22 mouse cellular contexts compared by ENCODE assay signal in the genomic region with DNA sequence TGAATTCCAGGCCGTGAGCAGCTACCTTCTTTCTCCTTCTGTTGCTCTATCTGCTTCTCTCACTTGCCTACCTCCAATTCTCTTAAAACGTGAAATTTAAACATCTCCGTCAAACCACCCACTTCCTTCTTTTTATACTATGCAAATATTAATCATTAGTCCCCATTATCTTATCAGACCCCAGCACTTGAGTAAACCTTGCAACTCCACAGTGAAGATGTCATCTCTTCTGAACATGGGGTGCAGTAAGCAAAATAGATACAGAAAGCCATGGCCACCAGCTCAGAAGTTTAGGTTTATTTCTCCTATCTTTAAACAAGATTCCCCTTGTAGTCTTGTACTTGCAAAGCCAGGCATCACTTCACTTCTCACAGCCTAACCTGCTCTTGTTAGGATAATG. TPM values are rescaled to one million over a fixed set of nuclear protein-coding genes. Genes with fewer than 3 reads are reported as not detected.
DNase-seq lines count a peak whose midpoint lies in the region; ATAC-seq and TF ChIP-seq lines count a peak whose summit lies in the region.
"Had no signal": no experiment of that assay in that cellular context is flagged by ENCODE, and none has a peak within 500 bp of the region (broad histone marks: within the 10 kb centered on the region; RNA-seq: fewer than 3 reads in every experiment).

No protein-coding gene starts in this region.

- H3K4me3 ChIP-seq in G1E (ENCODE audit: low read depth, low read length), result no peak overlapping the region
- H3K4me3 ChIP-seq: embryonic facial prominence, embryonic 10.5 days; embryonic facial prominence, embryonic 12.5 days; forebrain, embryonic 13.5 days; forebrain, embryonic 15.5 days had no signal

- TF ChIP-seq CTCF in G1E (IDR thresholded peaks at IDR 0.05; ENCODE audit: low read depth, low read length), result no peak

- peak; percentile 88 for ATAC-seq in G1E (ENCODE audit: extremely low read depth, insufficient number of reproducible peaks, low FRiP score, poor library complexity, severe bottlenecking)
- ATAC-seq in megakaryocyte-erythroid progenitor cell, adult 5-6 weeks (replicated peaks; ENCODE audit: low FRiP score, low TSS enrichment, poor library complexity, severe bottlenecking), result peak; percentile 59
- ATAC-seq: CD4-positive, CD25-positive, alpha-beta regulatory T cell, adult 4 months; forebrain, embryonic 13.5 days; forebrain, embryonic 15.5 days; forebrain, postnatal 0 days had no signal

- H3K4me1 ChIP-seq in G1E (ENCODE audit: insufficient read depth, low read depth, low read length), result peaks cover 15% of the 10 kb centered on the region
- H3K4me1 ChIP-seq: embryonic facial prominence, embryonic 10.5 days; embryonic facial prominence, embryonic 12.5 days; forebrain, embryonic 13.5 days; forebrain, embryonic 15.5 days had no signal

- peaks cover 2% of the 10 kb centered on the region for H3K36me3 ChIP-seq in G1E (replicated peaks)

- H3K27me3 ChIP-seq in G1E (ENCODE audit: insufficient read depth, low read length), result no peaks in the 10 kb centered on the region
- H3K27me3 ChIP-seq: CH12.LX; embryonic facial prominence, embryonic 12.5 days; forebrain, embryonic 13.5 days; forebrain, embryonic 15.5 days had no signal

- H3K9me3 ChIP-seq in G1E (replicated peaks), result no peaks in the 10 kb centered on the region
- H3K9me3 ChIP-seq: embryonic facial prominence, embryonic 10.5 days; embryonic facial prominence, embryonic 12.5 days; forebrain, embryonic 13.5 days; forebrain, embryonic 15.5 days had no signal

- DNase-seq in G1E (ENCODE audit: low spot score) (peak; percentile 36), MEL-GATA-1-ER (ENCODE audit: extremely low read depth, low read depth) (peak; percentile 60)
- no peak for DNase-seq in embryo, embryonic 10.5 days (ENCODE audit: low spot score)
- no peak for DNase-seq in yolk sac, embryonic 10.5 days (ENCODE audit: low spot score)
- DNase-seq: adrenal gland, adult 2 months; adrenal gland, postnatal 10 days; adrenal gland, postnatal 25 days; B cell, adult 2 months; cerebellum, adult 11 months; cerebellum, adult 18-20 months; cerebellum, adult 8-10 months; cerebellum, adult 9-11 months; cerebellum, postnatal 14 days; cerebellum, postnatal 36 days; forebrain, postnatal 0 days had no signal

RNA-seq across cellular contexts. Expression of gene Casd1, which starts 46.7 kb away (rescaled TPM):
- total RNA-seq in G1E (2014; fragmentation: Nextera tagmentation) (32.0 and 35.0 TPM in 2 replicates), G1E (2017) (47.6 and 51.0 TPM in 2 replicates)
- polyA plus RNA-seq in G1E (2012), result 8.9 and 10.9 TPM in 2 replicates
- total RNA-seq in megakaryocyte-erythroid progenitor cell, adult 5-6 weeks (2014; fragmentation: Nextera tagmentation), result 17.0 and 20.7 TPM in 2 replicates
- 75.4 and 81.7 TPM in 2 replicates for total RNA-seq in megakaryocyte-erythroid progenitor cell, adult 5-6 weeks (2017)

Comparison
In these comparisons a context has a peak if more than half of its experiments do, and no peak if none do; other contexts are left out.
1. DNase-seq: peak in G1E (single experiment) and MEL-GATA-1-ER (single experiment); none in embryo, embryonic 10.5 days (single experiment) and yolk sac, embryonic 10.5 days (single experiment).